Mouse (Mus musculus): Measurements from ENCODE around the gene Arhgef2.
"Not testable (repeated sequence)": the region's sequence is repeated elsewhere in the genome, so short reads cannot be mapped to it uniquely, and the experiment has no call there.

Arhgef2 gene

DNA sequence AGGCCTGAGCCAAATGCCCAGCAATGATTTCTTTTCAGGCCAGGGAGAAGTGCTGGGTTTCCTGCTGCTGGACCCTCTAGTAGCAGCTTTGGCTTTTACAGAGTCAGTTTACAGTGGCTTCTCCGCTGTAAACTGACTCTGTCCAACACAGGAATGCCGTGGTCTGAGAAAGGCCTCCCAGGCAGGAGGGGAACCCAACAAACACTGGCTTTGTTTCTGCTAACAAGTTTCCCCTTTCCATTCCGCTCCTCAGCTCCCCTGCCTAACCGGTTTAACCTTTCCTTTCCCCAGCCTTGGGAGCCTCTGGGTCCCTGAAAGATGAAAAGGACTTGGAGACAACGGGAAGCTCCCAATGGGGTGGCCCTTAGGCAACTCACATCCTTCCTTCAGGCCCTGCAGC lies 15.5 kb upstream of the Arhgef2 start:
- no peak for DNase-seq (ENCODE audit: inconsistent age in 2 of 2, low spot score in 1 of 2)

DNA sequence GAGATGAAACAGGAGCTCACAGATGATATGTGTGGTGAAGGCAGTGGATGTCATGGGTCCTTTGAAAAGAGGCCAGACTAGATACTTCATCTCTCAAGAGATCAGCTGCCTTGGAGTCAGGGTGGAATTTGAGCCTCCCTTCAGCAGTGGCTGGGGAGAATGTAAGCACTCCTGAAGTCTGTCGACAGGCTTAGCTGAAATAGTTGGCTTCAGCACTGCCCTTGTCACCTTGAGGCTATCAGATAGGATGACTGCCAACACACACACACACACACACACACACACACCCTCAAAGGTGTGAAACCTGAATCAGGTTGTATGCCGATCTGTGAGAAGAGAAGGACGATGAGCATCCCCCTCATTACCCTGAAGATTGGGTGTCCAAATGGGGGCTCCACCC lies 14.7 kb upstream of the Arhgef2 start:
- no peak for DNase-seq (ENCODE audit: inconsistent age in 2 of 2, low spot score in 1 of 2)

DNA sequence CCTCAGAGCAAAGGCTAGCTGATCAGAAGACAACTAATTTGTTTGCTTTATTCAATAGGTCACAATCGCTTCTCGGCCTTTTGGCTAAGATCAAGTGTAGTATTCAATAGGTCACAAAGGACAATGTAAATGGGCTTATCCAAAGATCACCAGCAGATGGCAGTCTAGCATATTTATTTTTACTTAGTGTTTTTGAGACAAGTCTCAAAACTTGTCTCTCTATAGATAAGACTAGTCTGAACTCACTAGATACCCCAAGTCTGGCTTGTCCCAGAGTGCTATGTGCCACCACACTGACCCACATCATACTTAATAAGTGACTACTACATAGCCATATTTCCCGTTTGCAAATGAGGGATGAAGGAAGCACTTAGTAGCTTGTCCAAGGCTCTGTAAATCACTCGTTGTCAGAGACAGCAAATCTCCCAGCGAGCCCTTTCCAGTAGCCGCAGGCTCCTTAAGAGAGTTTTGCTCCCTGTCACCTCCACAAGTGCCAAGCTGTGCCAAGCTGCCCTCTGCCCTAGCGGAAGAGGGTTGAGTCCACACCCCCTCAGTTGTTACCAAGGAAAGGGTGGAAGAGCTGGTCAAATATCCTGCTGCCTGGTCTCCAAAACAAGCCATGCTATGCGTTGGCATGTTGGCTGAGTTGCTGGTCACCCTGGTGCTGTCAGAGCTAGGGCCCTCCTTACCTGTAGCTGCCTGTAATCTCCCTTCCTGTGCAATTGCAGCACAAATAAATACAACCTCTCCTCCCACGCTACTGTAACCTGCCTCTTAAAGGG lies 13.6 kb upstream of the Arhgef2 start:
- peak in 1 of 2 experiments; percentile 83 for DNase-seq (ENCODE audit: inconsistent age in 2 of 2, low spot score in 1 of 2)

DNA sequence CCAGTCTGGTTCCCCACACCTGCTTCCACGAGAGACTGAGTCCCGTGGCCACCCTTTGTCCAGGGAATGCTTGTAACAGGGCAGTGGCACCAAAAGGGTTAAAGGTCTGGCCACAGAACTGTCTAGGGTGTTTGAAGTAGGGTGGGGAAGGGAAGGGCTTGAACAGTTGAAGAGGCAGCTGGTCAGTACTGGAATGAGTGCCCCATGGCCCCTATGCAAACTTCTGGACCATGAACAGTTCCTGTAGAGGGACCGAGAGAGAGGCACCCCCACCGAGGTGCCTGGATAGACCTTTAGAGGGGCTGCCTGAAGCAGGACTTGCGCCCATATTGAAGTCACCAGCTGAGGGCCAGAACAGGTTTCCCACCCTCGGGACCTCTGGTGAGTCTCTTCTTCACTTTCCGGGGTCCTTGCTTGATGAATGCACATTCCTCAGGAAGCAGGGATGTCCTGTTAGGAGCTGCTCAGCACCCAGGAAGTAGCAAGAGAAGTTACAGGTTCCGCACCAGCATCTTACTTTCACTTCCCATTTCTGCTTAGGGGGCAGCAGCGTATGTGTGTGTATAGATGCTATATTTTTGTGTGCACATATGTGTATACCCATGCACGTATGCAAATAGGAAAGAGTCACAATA lies 12.7 kb upstream of the Arhgef2 start:
- DNase-seq (ENCODE audit: inconsistent age in 2 of 2, low spot score in 1 of 2), result no peak

DNA sequence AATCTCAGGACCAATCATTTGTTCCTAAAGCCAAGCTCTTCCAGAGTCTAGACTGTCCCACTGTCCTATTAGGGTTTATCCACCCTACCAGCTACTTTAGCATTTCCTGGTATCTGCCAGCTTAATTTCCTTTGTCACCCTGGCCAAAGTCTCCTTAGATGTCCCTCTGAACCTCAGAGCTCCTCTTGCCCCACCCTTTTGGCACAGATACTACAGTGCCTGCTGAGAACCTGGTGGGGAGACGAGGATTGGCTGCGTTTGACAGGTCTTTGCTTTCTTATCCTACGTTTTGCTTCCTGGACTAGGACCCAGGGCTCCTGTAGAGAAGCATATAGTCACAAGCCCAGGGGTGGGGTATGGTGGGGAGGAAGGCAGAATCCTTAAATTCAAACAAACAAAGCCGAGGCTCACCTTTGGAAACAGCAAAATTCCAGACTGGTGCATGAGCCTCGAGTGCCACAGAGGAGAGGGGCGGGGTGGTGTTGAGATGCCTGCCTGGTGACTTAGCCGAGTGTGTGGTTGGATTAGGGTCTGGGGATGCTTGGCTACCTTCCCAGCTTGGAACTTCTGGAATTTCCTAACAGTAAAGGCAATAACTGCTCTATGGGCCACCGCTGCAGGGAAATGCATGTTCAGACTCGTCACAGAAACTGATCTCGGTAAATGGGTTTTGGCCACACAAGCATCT lies 11.7 kb upstream of the Arhgef2 start:
- DNase-seq (ENCODE audit: inconsistent age in 2 of 2, low spot score in 1 of 2), result no peak

DNA sequence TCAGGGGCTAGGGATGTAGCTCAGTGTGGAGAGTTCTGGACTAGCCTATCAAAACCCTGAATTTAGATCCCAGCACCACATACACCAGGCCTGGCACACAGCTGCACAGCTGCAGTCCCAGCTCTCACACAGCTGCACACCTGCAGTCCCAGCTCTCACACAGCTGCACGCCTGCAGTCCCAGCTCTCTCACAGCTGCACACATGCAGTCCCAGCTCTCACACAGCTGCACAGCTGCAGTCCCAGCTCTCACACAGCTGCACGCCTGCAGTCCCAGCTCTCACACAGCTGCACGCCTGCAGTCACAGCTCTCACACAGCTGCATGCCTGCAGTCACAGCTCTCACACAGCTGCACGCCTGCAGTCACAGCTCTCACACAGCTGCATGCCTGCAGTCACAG lies 9.2 kb upstream of the Arhgef2 start:
- DNase-seq (ENCODE audit: inconsistent age in 2 of 2, low spot score in 1 of 2), result not testable (repeated sequence)

DNA sequence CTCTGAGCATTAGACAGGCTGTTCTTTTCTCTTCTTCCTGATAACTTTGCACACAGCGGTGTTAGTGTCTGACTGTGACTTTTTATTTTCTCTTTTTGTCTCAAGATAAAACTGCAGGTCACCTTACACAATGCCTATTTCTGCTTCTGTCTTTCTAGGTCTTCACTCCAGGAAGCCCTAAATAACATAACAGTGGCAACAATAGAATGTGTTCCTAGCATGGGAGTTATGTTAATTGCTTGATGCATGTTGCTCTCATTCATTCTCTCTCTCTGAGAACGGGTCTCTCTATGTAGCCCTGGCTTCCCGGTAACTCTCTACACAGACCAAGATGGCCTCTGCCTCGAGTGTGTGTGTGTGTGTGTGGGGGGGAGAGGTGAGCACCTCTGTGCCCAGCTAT lies 3.3 kb upstream of the Arhgef2 start:
- no peak for DNase-seq (ENCODE audit: inconsistent age in 2 of 2, low spot score in 1 of 2)

DNA sequence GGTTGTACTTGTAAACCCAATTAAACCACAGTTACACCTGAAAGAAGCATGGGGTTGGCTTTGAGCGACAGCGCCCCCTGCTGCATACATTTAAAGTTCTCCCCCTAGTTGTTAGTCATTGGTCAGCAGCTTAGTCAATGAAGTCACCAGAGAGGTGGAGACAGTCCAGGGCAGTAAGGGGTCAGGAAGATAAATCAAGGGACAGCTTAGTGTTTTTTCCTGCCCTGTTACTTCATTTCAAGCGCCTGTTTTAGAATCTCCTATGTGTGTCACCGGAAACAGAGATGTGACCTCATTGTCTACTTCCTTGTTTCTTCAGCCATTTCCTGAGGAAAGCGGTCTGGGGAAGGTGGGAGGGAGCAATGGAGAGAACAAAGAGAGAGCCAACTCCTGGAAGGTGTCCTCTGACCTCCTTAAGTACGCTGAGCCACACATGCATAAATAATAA lies 2.0 kb upstream of the Arhgef2 start:
- DNase-seq (ENCODE audit: inconsistent age in 2 of 2, low spot score in 1 of 2), result peak; percentile 87 to 95

DNA sequence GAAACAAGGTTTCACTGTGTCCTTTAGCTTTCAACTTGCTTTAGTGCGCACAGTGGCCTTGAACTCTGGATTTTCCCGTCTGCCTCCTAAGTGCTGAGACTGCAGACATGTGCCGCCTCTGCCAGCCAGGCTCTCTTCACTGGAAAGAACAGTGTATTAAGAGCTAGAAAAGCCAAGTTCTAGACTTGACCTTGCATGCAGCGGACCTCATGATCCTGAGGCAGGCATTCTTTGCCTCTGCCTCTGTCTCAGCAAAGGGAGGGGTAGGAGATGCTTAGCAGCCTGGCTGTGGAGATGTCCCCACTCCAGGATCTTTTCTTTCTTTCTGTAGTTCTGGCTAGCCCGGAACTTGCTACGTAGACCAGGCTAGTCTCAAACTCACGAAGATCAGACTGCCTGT lies 903 bp upstream of the Arhgef2 start:
- DNase-seq (ENCODE audit: inconsistent age in 2 of 2, low spot score in 1 of 2), result peak; percentile 54 to 71

DNA sequence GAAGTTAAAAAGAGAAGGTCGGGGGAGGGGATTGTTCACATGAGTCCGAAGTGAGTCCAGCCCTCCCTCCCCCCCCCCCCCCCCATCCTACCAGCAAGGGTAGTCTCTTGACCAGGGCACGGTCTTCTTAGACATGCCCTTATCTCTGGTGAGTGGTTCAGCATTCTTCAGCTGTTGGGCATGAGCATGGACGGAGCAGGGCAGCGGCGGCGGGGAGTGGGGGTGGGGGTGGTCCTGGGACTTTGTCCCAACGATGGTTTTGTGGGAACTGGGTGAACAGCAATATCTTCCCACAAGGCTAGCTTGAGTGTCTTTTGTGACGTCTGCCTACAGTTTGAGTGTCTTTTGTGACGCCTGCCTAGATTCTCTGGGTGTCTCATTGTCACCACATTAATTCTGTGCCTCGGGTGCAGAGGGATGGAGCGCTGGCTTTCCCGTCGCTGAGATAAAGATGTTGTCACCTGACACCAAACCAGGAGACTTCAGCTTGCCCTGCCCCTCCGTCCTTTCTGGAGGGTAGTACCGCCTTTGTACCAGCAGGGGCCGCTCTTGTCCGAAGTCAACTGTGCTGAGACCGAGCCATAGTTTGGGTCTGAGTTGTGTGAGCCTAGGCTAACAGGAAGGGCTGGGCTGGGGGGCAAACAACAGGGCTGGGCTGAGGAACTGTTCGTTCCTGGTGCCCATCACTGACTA lies 1.4 kb downstream of the Arhgef2 start:
- peak; percentile 86 to 95 for DNase-seq (ENCODE audit: inconsistent age in 2 of 2, low spot score in 1 of 2)

DNA sequence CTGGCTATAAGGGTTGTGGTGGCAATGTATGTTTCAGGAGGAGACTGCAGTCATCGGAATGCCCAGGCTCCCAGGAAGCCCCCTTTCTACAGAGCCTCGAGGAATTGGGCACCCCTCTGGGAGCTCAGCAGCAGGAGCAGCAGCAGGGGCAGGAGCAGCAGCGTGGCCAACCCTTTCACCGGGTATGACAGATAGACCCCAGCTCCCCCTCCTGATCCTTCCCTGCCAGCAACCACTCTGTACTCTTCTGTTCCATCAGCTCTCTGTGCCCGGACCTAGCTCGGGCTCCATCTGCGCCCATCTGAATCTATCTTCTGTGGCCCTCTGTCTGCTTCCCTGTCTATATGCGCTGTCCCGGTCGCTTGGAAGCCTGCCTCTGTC lies 2.0 kb downstream of the Arhgef2 start:
- DNase-seq (ENCODE audit: inconsistent age in 2 of 2, low spot score in 1 of 2), result no peak

DNA sequence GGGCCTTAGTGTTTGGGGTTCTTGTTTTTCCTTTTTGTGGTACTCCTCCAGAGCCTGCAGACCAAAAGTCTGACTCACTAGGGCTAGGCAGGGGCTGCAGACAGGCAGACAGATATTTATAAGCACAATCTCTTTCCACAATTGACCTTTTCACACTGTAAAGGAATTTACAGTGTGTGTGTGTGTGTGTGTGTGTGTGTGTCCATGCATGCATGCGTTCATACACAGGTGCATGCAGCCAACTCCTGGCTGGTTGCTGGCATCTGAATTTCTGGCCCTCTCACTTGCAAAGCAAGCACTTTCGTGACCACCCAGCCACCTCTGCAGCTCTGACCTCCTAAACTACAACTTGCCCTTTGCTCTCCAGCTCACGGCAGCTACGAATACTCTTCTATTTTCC lies 3.3 kb downstream of the Arhgef2 start:
- no peak for DNase-seq (ENCODE audit: inconsistent age in 2 of 2, low spot score in 1 of 2)

DNA sequence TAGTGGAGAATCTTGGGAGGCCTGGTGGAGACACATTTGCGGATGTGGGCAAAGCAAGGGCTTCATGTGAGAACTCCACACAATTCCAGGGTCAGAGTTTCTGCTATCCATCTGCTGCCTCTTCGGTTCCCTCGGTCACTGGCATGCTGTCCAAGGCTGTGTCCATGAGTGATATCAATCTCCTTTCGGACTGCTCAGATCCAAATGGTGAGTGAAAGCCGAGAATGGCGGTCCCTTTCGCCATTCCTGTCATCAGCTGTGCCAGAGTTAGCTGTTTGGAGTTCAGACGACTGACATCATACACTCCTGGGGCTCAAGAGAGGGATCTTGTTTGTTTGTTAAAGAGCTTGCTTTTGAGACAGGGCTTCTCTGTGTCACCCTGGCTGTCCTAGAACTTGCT lies 8.7 kb downstream of the Arhgef2 start:
- DNase-seq (ENCODE audit: inconsistent age in 2 of 2, low spot score in 1 of 2), result peak in 1 of 2 experiments; percentile 55

DNA sequence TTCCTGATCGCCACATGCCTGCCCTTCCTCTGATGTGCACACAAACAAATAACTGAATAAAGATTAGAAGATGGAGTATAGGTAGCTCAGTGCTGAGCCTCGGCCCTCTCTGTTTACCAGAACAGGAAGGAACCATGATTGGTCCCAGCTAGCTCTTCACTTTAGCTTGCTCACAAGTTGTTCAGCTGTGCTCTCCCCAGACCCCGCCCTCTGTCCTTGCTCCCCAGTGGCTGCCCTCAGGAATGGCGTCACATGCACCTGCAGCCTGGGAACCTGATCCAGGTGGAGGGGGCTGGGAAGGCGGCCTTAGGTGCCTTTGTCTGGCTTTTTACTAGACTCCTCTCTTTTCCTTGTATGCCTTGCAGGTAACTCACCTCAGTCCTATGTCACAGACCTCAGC lies 9.4 kb downstream of the Arhgef2 start:
- DNase-seq (ENCODE audit: inconsistent age in 2 of 2, low spot score in 1 of 2), result no peak

DNA sequence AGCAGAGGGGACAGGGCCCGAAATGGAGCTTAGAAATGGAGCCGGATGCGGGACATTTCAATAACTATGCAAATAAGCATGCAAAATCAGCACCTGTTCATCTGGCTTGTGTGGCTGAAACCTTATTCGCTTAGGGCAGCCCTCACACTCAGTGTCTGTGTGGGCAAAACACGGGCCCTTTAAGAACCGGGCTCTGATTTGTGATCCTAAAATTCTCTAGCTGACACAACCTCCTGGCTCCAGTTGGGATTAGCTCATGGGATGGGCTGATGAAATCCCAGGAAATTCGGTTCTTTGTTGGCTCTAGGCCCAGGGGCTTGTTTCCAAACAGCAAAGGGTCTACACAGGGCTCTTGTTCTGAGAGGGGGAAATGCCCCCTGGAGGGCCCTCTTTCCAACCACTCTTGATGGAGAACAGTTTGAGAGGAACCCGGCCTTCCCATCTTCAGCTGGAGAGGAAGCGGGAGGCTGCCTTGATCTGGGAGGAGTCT lies 10.2 kb downstream of the Arhgef2 start:
- DNase-seq (ENCODE audit: inconsistent age in 2 of 2, low spot score in 1 of 2), result peak in 1 of 2 experiments; percentile 65

DNA sequence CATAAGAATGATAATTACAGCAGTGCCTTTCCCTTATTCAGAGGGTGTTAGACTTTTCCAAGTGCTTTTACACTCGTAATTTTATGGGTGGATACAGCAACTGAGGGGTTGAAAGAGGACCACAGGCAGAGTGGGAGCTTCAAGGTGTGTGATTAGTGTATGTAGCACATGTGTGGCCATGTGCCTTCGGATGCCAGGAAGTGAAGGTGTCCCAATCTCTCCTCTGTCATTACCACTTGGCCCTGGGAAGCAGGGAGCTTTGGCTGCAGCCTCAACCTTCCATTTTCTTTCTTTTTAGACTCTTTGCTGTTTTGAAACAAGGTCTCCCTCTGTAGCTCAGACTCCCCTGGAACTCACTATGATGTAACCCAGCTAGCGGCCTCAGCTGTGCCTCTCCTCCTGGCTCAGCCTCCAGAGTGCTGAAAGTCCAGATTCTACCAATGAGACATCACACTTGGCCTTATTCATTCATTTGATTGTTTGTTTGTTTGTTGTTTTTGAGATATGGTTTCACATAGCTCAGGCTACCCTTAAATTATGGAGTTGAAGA lies 11.3 kb downstream of the Arhgef2 start:
- no peak for DNase-seq (ENCODE audit: inconsistent age in 2 of 2, low spot score in 1 of 2)

DNA sequence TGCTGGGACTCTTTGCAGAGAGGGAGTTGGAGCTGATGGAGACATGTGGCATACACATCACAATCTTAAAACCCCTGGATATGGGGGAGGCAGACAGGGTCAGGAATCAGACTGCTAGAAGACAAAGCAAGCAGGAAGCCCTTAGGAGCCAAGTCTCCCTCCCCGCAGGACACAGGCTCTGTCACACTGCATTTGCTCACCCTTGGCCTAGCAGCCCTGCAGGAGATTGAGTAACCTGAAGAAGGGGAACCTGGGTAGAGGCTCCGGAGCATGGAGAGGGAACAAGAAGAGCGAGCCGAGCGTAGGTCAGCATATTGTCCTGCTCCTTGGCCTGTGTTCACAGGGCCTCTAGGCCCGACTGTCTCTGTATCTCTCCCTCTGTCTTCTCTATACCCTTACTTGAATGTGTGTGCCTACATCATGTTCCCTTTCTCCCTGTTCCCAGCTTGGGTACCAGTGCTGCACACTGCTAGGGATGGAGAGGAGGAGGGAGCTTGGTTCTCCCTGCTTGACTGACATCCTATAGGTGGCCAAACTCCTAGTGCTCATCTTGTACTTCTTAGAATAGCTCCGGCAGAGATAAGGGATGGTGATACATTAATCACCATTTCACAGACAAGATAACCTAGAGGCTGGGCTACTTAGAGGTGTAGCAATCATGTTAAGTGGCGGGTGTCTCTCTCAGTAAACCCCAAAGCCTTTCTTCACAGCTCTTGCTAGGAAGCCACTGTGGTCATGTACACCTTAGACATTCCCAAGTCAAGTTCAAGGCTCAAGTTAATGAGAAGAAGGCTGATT lies 12.5 kb downstream of the Arhgef2 start:
- DNase-seq (ENCODE audit: inconsistent age in 2 of 2, low spot score in 1 of 2), result no peak

DNA sequence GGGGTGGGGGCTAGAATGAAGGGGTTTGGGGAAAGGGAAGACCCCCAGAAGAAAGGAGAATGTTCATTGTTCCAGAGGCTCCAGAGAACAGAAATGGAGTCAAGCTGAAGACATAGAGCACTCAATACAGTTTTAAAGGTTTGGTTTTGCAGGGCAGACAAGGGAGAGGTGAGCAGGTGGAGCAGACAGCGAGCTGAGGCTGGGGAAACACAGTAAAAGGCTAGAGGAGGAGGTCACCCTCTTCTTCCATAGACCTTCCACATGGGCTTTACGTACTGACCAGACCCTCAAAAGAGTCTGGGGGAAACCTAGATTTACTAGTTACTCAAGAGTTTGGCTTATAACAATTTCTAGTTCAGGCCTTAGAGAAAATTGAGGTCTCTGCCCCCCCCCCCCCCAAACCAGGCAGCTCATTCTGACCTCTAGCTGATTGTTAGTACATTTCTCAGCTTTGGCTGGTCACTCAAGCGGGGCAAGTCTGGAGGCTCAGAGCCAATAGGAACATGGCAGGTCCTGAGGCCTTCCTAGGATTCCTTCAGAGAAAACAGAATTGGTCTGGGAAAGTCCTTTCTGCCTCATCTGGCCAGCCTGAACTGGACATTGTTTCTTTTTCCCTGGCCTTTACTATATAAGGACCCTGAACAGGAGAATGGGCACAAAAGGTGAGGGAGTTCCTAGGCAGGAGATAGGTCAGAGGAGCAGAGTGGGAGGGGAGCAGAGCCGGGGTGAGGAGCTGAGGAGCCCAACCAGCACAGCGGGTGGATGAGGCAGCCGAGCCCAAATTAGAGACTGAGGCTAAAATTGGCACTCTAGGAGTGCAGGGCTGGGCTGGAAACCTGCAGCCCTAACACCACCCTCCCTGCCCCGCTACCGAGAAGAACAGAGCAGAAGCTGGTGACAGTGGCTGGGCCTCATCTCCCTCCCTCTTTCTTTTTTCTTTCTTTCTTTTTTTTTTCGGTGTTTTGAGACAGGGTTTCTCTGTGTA lies 13.6 kb downstream of the Arhgef2 start:
- peak in 1 of 2 experiments; percentile 19 for DNase-seq (ENCODE audit: inconsistent age in 2 of 2, low spot score in 1 of 2)
